Mouse (Mus musculus) T-helper 2 cell (primary cell): Measurements from ENCODE around the gene Pfn1.

ENCODE experiments used
- in situ Hi-C: fragments of 300-600 bp; cut with MboI, MseI; formaldehyde crosslinking; loops from one replicate; pipeline ENCODE4 v1.15.1; 2025; ENCODE audit warnings: high pct_unique_total_duplicates

Pfn1 gene

GRCm38 (mm10) chr11:70654198-70654922, at the start of gene Pfn1:
Pfn1 (minus strand) TSS chr11:70654644.
- in situ Hi-C loops: loop anchor here (25.0 kb wide), 2 partner anchors 892 to 1242 kb away; partner anchors contain the start of genes Kdm6b, Polr2a, Slc35g3 and Zbtb4

GRCm38 (mm10) chr11:70702781-70703180, 48.3 kb upstream of the Pfn1 start:
- in situ Hi-C loops: no loop called here

GRCm38 (mm10) chr11:70701984-70702733, 47.7 kb upstream of the Pfn1 start:
- in situ Hi-C loops: no loop called here

GRCm38 (mm10) chr11:70701221-70701955, 46.9 kb upstream of the Pfn1 start:
- in situ Hi-C loops: no loop called here

- in situ Hi-C loops: no loop called here
Observed at GRCm38 (mm10) chr11:70700613-70701012, 46.2 kb upstream of the Pfn1 start.

- in situ Hi-C loops: no loop called here
Observed at GRCm38 (mm10) chr11:70699722-70700556, 45.5 kb upstream of the Pfn1 start, which contains the start of the genes Inca1 and Kif1c. Inca1 (minus strand) TSS chr11:70700155. Kif1c (plus strand) TSS chr11:70700548.

GRCm38 (mm10) chr11:70699051-70699450, 44.6 kb upstream of the Pfn1 start:
- in situ Hi-C loops: no loop called here

- in situ Hi-C loops: no loop called here
Observed at GRCm38 (mm10) chr11:70697376-70697775, 42.9 kb upstream of the Pfn1 start.

GRCm38 (mm10) chr11:70693504-70693903, 39.1 kb upstream of the Pfn1 start:
- in situ Hi-C loops: no loop called here

GRCm38 (mm10) chr11:70689578-70689977, 35.1 kb upstream of the Pfn1 start:
- in situ Hi-C loops: loop anchor here (5.0 kb wide), 1 partner anchor 68 kb away; no protein-coding TSS in a partner anchor

- in situ Hi-C loops: loop anchor here (5.0 kb wide), 1 partner anchor 69 kb away; no protein-coding TSS in a partner anchor
Observed at GRCm38 (mm10) chr11:70688372-70688771, 33.9 kb upstream of the Pfn1 start.

GRCm38 (mm10) chr11:70687601-70688199, 33.3 kb upstream of the Pfn1 start, which contains the start of gene Camta2:
Camta2 (minus strand) TSS chr11:70688105.
- in situ Hi-C loops: loop anchor here (5.0 kb wide), 1 partner anchor 70 kb away; no protein-coding TSS in a partner anchor

- in situ Hi-C loops: loop anchor here (5.0 kb wide), 1 partner anchor 70 kb away; no protein-coding TSS in a partner anchor
Observed at GRCm38 (mm10) chr11:70686901-70687566, 32.6 kb upstream of the Pfn1 start.

- in situ Hi-C loops: no loop called here
Observed at GRCm38 (mm10) chr11:70683640-70684039, 29.2 kb upstream of the Pfn1 start.

GRCm38 (mm10) chr11:70681897-70682581, 27.6 kb upstream of the Pfn1 start:
- in situ Hi-C loops: no loop called here

- in situ Hi-C loops: no loop called here
Observed at GRCm38 (mm10) chr11:70681170-70681569, 26.7 kb upstream of the Pfn1 start.

GRCm38 (mm10) chr11:70679894-70680293, 25.4 kb upstream of the Pfn1 start:
- in situ Hi-C loops: no loop called here

- in situ Hi-C loops: no loop called here
Observed at GRCm38 (mm10) chr11:70679361-70679760, 24.9 kb upstream of the Pfn1 start.

- in situ Hi-C loops: no loop called here
Observed at GRCm38 (mm10) chr11:70678576-70678975, 24.1 kb upstream of the Pfn1 start.
